Mouse (Mus musculus): ENCODE data around the gene Cox4i1. TPM values are rescaled to one million over a fixed set of nuclear protein-coding genes. Genes with fewer than 3 reads are reported as not detected.

The Cox4i1 gene
- total and polyA plus RNA-seq, 2 experiments, result 706 to 1,059 TPM

DNA sequence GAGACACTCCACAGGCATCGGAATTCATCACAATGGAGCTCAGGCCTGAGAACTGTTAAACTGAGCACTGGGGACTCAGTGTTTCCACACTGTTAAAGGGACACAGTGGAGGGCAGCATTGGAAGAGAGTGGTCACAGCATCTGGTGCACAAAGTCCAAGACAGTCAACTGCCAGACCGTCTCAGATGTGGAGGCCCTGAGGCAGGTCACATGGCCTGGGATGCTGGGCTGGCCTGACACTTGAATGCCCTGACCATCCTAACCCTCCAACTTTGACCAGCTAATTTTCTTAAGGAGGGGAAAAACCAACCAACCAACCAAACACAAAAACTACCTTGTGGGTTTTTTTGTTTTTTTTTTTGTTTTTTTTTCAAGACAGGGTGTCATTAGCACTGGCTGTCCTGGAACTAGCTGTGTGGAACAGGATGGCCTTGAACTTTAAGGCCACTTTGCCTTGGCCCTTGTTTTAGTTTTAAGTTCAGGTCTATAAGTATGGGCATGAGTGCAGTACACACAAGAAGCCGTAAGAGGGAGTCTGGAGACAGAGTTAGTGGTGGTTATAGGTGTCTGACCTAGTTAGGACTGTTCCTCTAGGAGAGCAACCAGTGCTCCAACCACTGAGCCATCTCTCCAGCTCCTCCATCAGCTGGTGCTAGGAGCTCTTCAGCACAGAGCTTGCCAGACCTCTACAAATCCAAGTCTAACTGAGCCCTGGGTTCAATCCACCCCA, 2.1 kb upstream of the Cox4i1 start:
- H3K27me3 ChIP-seq (ENCODE audit: control insufficient read depth, insufficient read depth, low read length), result no peaks in the 10 kb centered on the region
- no peak overlapping the region for H3K27ac ChIP-seq (replicated peaks; ENCODE audit: insufficient read depth, low read depth, low read length)
- peaks cover 20% of the 10 kb centered on the region for H3K4me1 ChIP-seq (ENCODE audit: control insufficient read depth, insufficient read depth, low read length)
- peaks cover 4% of the 10 kb centered on the region; the same call in 1 of the 2 replicates for H3K36me3 ChIP-seq (ENCODE audit: control insufficient read depth, insufficient read depth, low read length)
- no peak overlapping the region for H3K4me3 ChIP-seq (ENCODE audit: insufficient read depth, low read depth, low read length)
- DNase-seq (ENCODE audit: extremely low read depth, low read depth, low spot score), result peak; percentile 53
- H3K79me2 ChIP-seq (ENCODE audit: control insufficient read depth, insufficient read depth, low read length), result peaks cover 35% of the 10 kb centered on the region
- WGBS, result 50% methylated on average over 3 of the region's 3 CpGs
- no peak for TF ChIP-seq CTCF (IDR thresholded peaks at IDR 0.05; ENCODE audit: low read depth, low read length)
- no peak for TF ChIP-seq POLR2A (IDR thresholded peaks at IDR 0.05; ENCODE audit: extremely low read depth, insufficient read depth, low read length)
- H3K9ac ChIP-seq (ENCODE audit: low read depth, low read length), result no peak overlapping the region

GRCm38 (mm10) chr8:120666807-120667470, 1.1 kb upstream of the Cox4i1 start:
- TF ChIP-seq POLR2A (IDR thresholded peaks at IDR 0.05; ENCODE audit: extremely low read depth, insufficient read depth, low read length) (no peak), CTCF (IDR thresholded peaks at IDR 0.05; ENCODE audit: low read depth, low read length) (no peak)
- H3K79me2 ChIP-seq (ENCODE audit: control insufficient read depth, insufficient read depth, low read length), result peaks cover 35% of the 10 kb centered on the region
- 12% methylated on average over 17 of the region's 17 CpGs for WGBS
- H3K4me3 ChIP-seq (ENCODE audit: insufficient read depth, low read depth, low read length), result peak overlapping the region; percentile 25
- H3K4me1 ChIP-seq (ENCODE audit: control insufficient read depth, insufficient read depth, low read length), result peaks cover 20% of the 10 kb centered on the region
- no peaks in the 10 kb centered on the region for H3K27me3 ChIP-seq (ENCODE audit: control insufficient read depth, insufficient read depth, low read length)
- DNase-seq (ENCODE audit: extremely low read depth, low read depth, low spot score), result peak; percentile 13
- no peak overlapping the region for H3K27ac ChIP-seq (replicated peaks; ENCODE audit: insufficient read depth, low read depth, low read length)
- H3K9ac ChIP-seq (ENCODE audit: low read depth, low read length), result peak overlapping the region; percentile 56
- H3K36me3 ChIP-seq (ENCODE audit: control insufficient read depth, insufficient read depth, low read length), result peaks cover 10% of the 10 kb centered on the region; the same call in 1 of the 2 replicates

DNA sequence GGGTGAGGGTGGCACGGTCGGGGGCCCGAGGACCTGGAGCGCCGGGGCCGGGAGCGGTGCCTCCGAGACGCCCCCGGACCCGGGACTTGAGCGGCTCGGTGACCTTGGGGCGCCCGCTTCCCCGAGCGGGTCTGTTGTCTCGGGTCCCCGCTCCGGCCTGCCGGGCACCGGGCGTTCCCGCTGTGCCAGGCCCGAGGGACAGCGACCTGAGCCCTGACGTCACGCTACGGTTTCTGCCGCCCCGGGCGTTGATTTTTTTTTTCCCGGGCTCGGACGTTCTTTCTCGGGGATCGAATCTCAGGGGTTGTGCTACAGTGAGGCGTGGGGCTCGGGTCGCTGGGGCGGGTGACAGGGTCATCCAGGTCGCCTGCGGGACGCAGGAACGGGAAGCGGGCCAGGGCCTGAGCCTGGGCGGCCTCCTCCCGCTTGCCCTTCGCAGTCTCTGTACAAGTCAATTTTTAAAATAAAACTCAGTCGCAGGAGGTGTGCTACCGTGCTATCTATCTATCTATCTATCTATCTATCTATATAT, 418 bp downstream of the Cox4i1 start, which contains the start of gene Emc8:
Emc8 (minus strand) TSS at position 200 of the 532 bp plus-strand sequence.
- Histone ChIP-seq H3K36me3 (ENCODE audit: control insufficient read depth, insufficient read depth, low read length) (peaks cover 15% of the 10 kb centered on the region; the same call in 1 of the 2 replicates), H3K27ac (replicated peaks; ENCODE audit: insufficient read depth, low read depth, low read length) (peak within 1 kb of the TSS; percentile 95), H3K4me1 (ENCODE audit: control insufficient read depth, insufficient read depth, low read length) (peaks cover 20% of the 10 kb centered on the region), H3K27me3 (ENCODE audit: control insufficient read depth, insufficient read depth, low read length) (no peaks in the 10 kb centered on the region), H3K79me2 (ENCODE audit: control insufficient read depth, insufficient read depth, low read length) (peaks cover 32% of the 10 kb centered on the region), H3K4me3 (ENCODE audit: insufficient read depth, low read depth, low read length) (peak within 1 kb of the TSS; percentile 95), H3K9ac (ENCODE audit: low read depth, low read length) (peak within 1 kb of the TSS; percentile 98)
- TF ChIP-seq CTCF (IDR thresholded peaks at IDR 0.05; ENCODE audit: low read depth, low read length), result no peak
- no peak for TF ChIP-seq POLR2A (IDR thresholded peaks at IDR 0.05; ENCODE audit: extremely low read depth, insufficient read depth, low read length)
- peak; percentile 33 for DNase-seq (ENCODE audit: extremely low read depth, low read depth, low spot score)
- 1% methylated on average over 51 of the region's 51 CpGs for WGBS

DNA sequence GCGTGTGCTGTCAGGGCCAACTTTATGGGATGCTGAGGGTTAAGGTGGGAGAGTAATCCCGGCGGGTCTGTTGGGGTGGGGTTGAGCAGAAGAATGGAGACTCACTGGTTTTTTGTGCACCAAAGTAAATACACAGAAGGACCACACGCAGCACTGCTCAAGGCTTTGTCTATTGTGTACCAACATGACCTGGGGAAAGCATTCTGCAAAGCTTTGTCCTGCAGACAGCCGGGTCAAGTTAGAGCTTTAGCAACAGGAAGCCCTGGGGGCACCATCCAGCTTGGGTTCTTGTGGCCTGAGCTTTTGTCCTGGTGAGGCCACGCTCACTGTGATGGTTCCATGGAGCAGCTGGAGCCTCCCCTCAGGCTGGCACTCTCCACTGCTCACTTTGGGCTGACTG, 3.8 kb downstream of the Cox4i1 start:
- DNase-seq (ENCODE audit: extremely low read depth, low read depth, low spot score), result no peak
- H3K4me1 ChIP-seq (ENCODE audit: control insufficient read depth, insufficient read depth, low read length), result peaks cover 5% of the 10 kb centered on the region
- peaks cover 11% of the 10 kb centered on the region; the same call in 1 of the 2 replicates for H3K79me2 ChIP-seq (ENCODE audit: control insufficient read depth, insufficient read depth, low read length)
- no peak overlapping the region for H3K4me3 ChIP-seq (ENCODE audit: insufficient read depth, low read depth, low read length)
- peaks cover 19% of the 10 kb centered on the region; the same call in 1 of the 2 replicates for H3K36me3 ChIP-seq (ENCODE audit: control insufficient read depth, insufficient read depth, low read length)
- 77% methylated on average over 6 of the region's 6 CpGs for WGBS
- TF ChIP-seq POLR2A (IDR thresholded peaks at IDR 0.05; ENCODE audit: extremely low read depth, insufficient read depth, low read length) (no peak), CTCF (IDR thresholded peaks at IDR 0.05; ENCODE audit: low read depth, low read length) (no peak)
- H3K9ac ChIP-seq (ENCODE audit: low read depth, low read length), result no peak overlapping the region
- H3K27me3 ChIP-seq (ENCODE audit: control insufficient read depth, insufficient read depth, low read length), result no peaks in the 10 kb centered on the region
- no peak overlapping the region for H3K27ac ChIP-seq (replicated peaks; ENCODE audit: insufficient read depth, low read depth, low read length)

DNA sequence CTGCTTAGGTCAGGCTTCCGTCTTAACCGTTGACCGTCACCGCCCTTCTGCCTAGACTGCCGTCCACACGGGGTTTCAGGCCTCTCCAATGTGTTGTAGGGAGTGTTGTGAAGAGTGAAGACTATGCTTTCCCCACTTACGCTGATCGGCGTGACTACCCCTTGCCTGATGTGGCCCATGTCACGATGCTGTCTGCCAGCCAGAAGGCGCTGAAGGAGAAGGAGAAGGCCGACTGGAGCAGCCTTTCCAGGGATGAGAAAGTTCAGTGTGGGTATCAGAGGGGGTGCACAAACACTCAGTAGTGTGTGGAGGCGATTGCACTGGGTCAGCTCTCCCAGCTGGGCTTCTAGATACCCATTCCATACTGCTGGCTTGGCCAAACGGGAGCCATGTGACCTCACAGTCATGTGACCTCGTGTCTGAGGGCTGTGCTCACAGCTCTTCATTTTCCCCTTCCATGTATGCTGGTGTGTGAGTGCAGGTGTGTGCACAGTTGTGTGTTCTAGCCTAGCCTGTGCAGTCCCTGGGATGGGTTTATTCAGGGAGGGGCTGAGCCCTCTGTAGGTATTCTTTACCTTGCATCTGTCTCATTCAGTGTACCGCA, 4.7 kb downstream of the Cox4i1 start:
- Histone ChIP-seq H3K9ac (ENCODE audit: low read depth, low read length) (no peak overlapping the region), H3K4me1 (ENCODE audit: control insufficient read depth, insufficient read depth, low read length) (0 out of 2 replicates have a peak, but pooled peaks cover 2% of the 10 kb centered on the region), H3K36me3 (ENCODE audit: control insufficient read depth, insufficient read depth, low read length) (peaks cover 19% of the 10 kb centered on the region; the same call in 1 of the 2 replicates), H3K27ac (replicated peaks; ENCODE audit: insufficient read depth, low read depth, low read length) (no peak overlapping the region), H3K4me3 (ENCODE audit: insufficient read depth, low read depth, low read length) (no peak overlapping the region), H3K27me3 (ENCODE audit: control insufficient read depth, insufficient read depth, low read length) (no peaks in the 10 kb centered on the region), H3K79me2 (ENCODE audit: control insufficient read depth, insufficient read depth, low read length) (peaks cover 6% of the 10 kb centered on the region; the same call in 1 of the 2 replicates)
- TF ChIP-seq CTCF (IDR thresholded peaks at IDR 0.05; ENCODE audit: low read depth, low read length) (no peak), POLR2A (IDR thresholded peaks at IDR 0.05; ENCODE audit: extremely low read depth, insufficient read depth, low read length) (no peak)
- WGBS, result 88% methylated on average over 16 of the region's 16 CpGs
- DNase-seq (ENCODE audit: extremely low read depth, low read depth, low spot score), result no peak
